Mouse (Mus musculus) gastrocnemius, postnatal 25 days (tissue): ENCODE measurements around the gene Vwa7. TPM values are rescaled to one million over a fixed set of nuclear protein-coding genes. Genes with fewer than 3 reads are reported as not detected.

Source experiments
- DNase-seq: peaks from one replicate; pipeline ENCODE4 v3.0.0; 2022
- total RNA-seq, 2 experiments: library from RNA; stranded (reverse); gene quantifications; 1 replicate in 1 of 2; 2 replicates in 1 of 2; pipeline ENCODE4 v1.2.3; 2021

Vwa7 gene
- total RNA-seq, 2 experiments from 2014 or later, result 9.0 to 9.6 TPM

- peak; percentile 98 for DNase-seq
Measured at GRCm38 (mm10) chr17:35046681-35047455, 30.5 kb downstream of the Vwa7 start, which contains the start of gene Msh5. Msh5 (minus strand) TSS chr17:35046745.

- DNase-seq, result no peak
Measured at GRCm38 (mm10) chr17:35047688-35048087, 31.3 kb downstream of the Vwa7 start.

- DNase-seq, result peak; percentile 34
Measured at GRCm38 (mm10) chr17:35048149-35048931, 32.0 kb downstream of the Vwa7 start.

GRCm38 (mm10) chr17:35048932-35049440 lies 32.6 kb downstream of the Vwa7 start:
- no peak for DNase-seq

- DNase-seq, result peak; percentile 58
Measured at GRCm38 (mm10) chr17:35049561-35050016, 33.2 kb downstream of the Vwa7 start, which contains the start of gene Clic1. Clic1 (plus strand) TSS chr17:35049966.

- peak; percentile 80 for DNase-seq
Measured at GRCm38 (mm10) chr17:35050126-35050750, 33.9 kb downstream of the Vwa7 start.

- peak; percentile 72 for DNase-seq
Measured at GRCm38 (mm10) chr17:35051156-35052086, 35.0 kb downstream of the Vwa7 start.

- no peak for DNase-seq
Measured at GRCm38 (mm10) chr17:35052271-35052798, 36.0 kb downstream of the Vwa7 start.

- DNase-seq, result no peak
Measured at GRCm38 (mm10) chr17:35055691-35056495, 39.5 kb downstream of the Vwa7 start.

GRCm38 (mm10) chr17:35057090-35057489 lies 40.7 kb downstream of the Vwa7 start:
- DNase-seq, result no peak

- no peak for DNase-seq
Measured at GRCm38 (mm10) chr17:35058316-35058715, 41.9 kb downstream of the Vwa7 start.

- peak; percentile 89 for DNase-seq
Measured at GRCm38 (mm10) chr17:35058911-35059892, 42.8 kb downstream of the Vwa7 start, which contains the start of gene Ddah2. Ddah2 (plus strand) TSS chr17:35059035.

- DNase-seq, result peak; percentile 16
Measured at GRCm38 (mm10) chr17:35060071-35060470, 43.7 kb downstream of the Vwa7 start.

GRCm38 (mm10) chr17:35060737-35061297 lies 44.4 kb downstream of the Vwa7 start:
- DNase-seq, result peak; percentile 20

- DNase-seq, result no peak
Measured at GRCm38 (mm10) chr17:35061299-35061698, 44.9 kb downstream of the Vwa7 start.

- DNase-seq, result no peak
Measured at GRCm38 (mm10) chr17:35063466-35063865, 47.1 kb downstream of the Vwa7 start.

GRCm38 (mm10) chr17:35064378-35064877 lies 48.0 kb downstream of the Vwa7 start:
- DNase-seq, result no peak
